Mouse (Mus musculus) midbrain, embryonic 15.5 days (tissue): ENCODE results near the gene Gng7. TPM values are rescaled to one million over a fixed set of nuclear protein-coding genes. Genes with fewer than 3 reads are reported as not detected.

ENCODE experiments used
- ATAC-seq: fragments of 200-750 bp; cut with Nextera tagmentation; replicated peaks from 2 replicates; pipeline ENCODE4 v1.8.0; 2017; ENCODE audit warnings: moderate TSS enrichment
- H3K27ac ChIP-seq: fragments of 300-500 bp; sonication (generic); 2 replicates; pipeline ENCODE4 v1.5.1; 2015; ENCODE audit warnings: mild to moderate bottlenecking, inconsistent platforms
- H3K27me3 ChIP-seq: fragments of 300-500 bp; sonication (generic); replicated peaks from 2 replicates; pipeline ENCODE4 v1.6.1; 2015; ENCODE audit warnings: inconsistent platforms
- H3K36me3 ChIP-seq: fragments of 300-500 bp; sonication (generic); replicated peaks from 2 replicates; pipeline ENCODE4 v1.6.1; 2015; ENCODE audit warnings: inconsistent platforms
- H3K4me1 ChIP-seq: fragments of 300-500 bp; sonication (generic); 2 replicates; pipeline ENCODE4 v1.6.1; 2015; ENCODE audit warnings: inconsistent platforms
- H3K4me2 ChIP-seq: fragments of 300-500 bp; sonication (generic); 2 replicates; pipeline ENCODE4 v1.6.1; 2015; ENCODE audit warnings: inconsistent platforms, mild to moderate bottlenecking, moderate library complexity
- H3K4me3 ChIP-seq: fragments of 300-500 bp; sonication (generic); 2 replicates; pipeline ENCODE4 v1.5.1; 2015; ENCODE audit warnings: mild to moderate bottlenecking, inconsistent platforms
- H3K9ac ChIP-seq: fragments of 300-500 bp; sonication (generic); 2 replicates; pipeline ENCODE4 v1.6.1; 2015; ENCODE audit warnings: mild to moderate bottlenecking, inconsistent platforms
- H3K9me3 ChIP-seq: fragments of 300-500 bp; sonication (generic); 2 replicates; pipeline ENCODE4 v1.6.1; 2016; ENCODE audit warnings: inconsistent platforms
- WGBS: fragments of 180-500 bp; shearing (Covaris S2); methylation state at CpG from one replicate; pipeline ENCODE4 v1.1.7; 2015; ENCODE audit warnings: mixed read lengths; 5-methylcytosine and 5-hydroxymethylcytosine counted together
- polyA plus RNA-seq: library from polyadenylated mRNA; unstranded; fragments of >200 nt; fragmentation: Nextera tagmentation; extraction: Ambion mirVana; gene quantifications from 2 replicates; pipeline ENCODE4 v1.2.1, GENCODE M21; 2015

Gng7 gene
- polyA plus RNA-seq, 1 experiment from 2014 or later = 19.0 TPM

GRCm38 (mm10) chr10:80904004-80904693 is 110.6 kb downstream of the Gng7 start:
- H3K9me3 ChIP-seq = no peaks in the 10 kb centered on the region
- H3K27ac ChIP-seq = no peak overlapping the region
- peaks cover 15% of the 10 kb centered on the region for H3K4me1 ChIP-seq
- no peak overlapping the region for H3K9ac ChIP-seq
- H3K4me3 ChIP-seq = no peak overlapping the region
- 88% methylated on average over 28 of the region's 28 CpGs for WGBS
- H3K4me2 ChIP-seq = no peak overlapping the region
- ATAC-seq = no peak
- H3K27me3 ChIP-seq = no peaks in the 10 kb centered on the region
- peaks cover 47% of the 10 kb centered on the region for H3K36me3 ChIP-seq

- no peak for ATAC-seq
Observed at GRCm38 (mm10) chr10:80903282-80903681, 111.5 kb downstream of the Gng7 start.

GRCm38 (mm10) chr10:80902273-80902940 is 112.3 kb downstream of the Gng7 start:
- ATAC-seq = no peak
- peaks cover 19% of the 10 kb centered on the region for H3K4me1 ChIP-seq
- no peak overlapping the region for H3K27ac ChIP-seq
- H3K36me3 ChIP-seq = peaks cover 38% of the 10 kb centered on the region
- no peaks in the 10 kb centered on the region for H3K27me3 ChIP-seq
- no peak overlapping the region for H3K9ac ChIP-seq
- H3K4me2 ChIP-seq = no peak overlapping the region
- 97% methylated on average over 9 of the region's 9 CpGs for WGBS
- H3K9me3 ChIP-seq = no peaks in the 10 kb centered on the region
- H3K4me3 ChIP-seq = no peak overlapping the region

More at GRCm38 (mm10) chr10:80903282-80903681, 111.5 kb downstream of the Gng7 start:
- WGBS = 94% methylated on average over 10 of the region's 10 CpGs
- Histone ChIP-seq H3K9ac (no peak overlapping the region), H3K36me3 (peaks cover 43% of the 10 kb centered on the region), H3K4me3 (no peak overlapping the region), H3K27ac (no peak overlapping the region), H3K9me3 (no peaks in the 10 kb centered on the region), H3K27me3 (no peaks in the 10 kb centered on the region), H3K4me1 (peaks cover 19% of the 10 kb centered on the region), H3K4me2 (no peak overlapping the region)

- H3K27ac ChIP-seq = peak overlapping the region; percentile 89
- ATAC-seq = no peak
- peaks cover 19% of the 10 kb centered on the region for H3K4me1 ChIP-seq
- H3K9ac ChIP-seq = no peak overlapping the region
- no peaks in the 10 kb centered on the region for H3K9me3 ChIP-seq
- H3K27me3 ChIP-seq = no peaks in the 10 kb centered on the region
- 88% methylated on average over 19 of the region's 19 CpGs for WGBS
- H3K4me2 ChIP-seq = peak overlapping the region; percentile 76; the same call in 1 of the 2 replicates
- H3K4me3 ChIP-seq = peak overlapping the region; percentile 84; the same call in 1 of the 2 replicates
- H3K36me3 ChIP-seq = peaks cover 38% of the 10 kb centered on the region
Observed at GRCm38 (mm10) chr10:80901409-80902272, 113.1 kb downstream of the Gng7 start.

- under 1% methylated on average over 72 of the region's 72 CpGs for WGBS
Observed at GRCm38 (mm10) chr10:80900318-80901247, 114.2 kb downstream of the Gng7 start, which contains the start of gene Timm13. Gene Timm13 (minus strand): TSS chr10:80900969.

GRCm38 (mm10) chr10:80899591-80900317 is 115.0 kb downstream of the Gng7 start:
- H3K4me3 ChIP-seq = peak overlapping the region; percentile 84
- peak overlapping the region; percentile 76 for H3K4me2 ChIP-seq
- no peaks in the 10 kb centered on the region for H3K27me3 ChIP-seq
- H3K4me1 ChIP-seq = peaks cover 19% of the 10 kb centered on the region
- ATAC-seq = no peak; the same call in 1 of the 2 replicates
- peak overlapping the region; percentile 89 for H3K27ac ChIP-seq
- peak overlapping the region; percentile 83 for H3K9ac ChIP-seq
- H3K36me3 ChIP-seq = peaks cover 28% of the 10 kb centered on the region
- WGBS = 16% methylated on average over 25 of the region's 25 CpGs
- H3K9me3 ChIP-seq = no peaks in the 10 kb centered on the region

More at GRCm38 (mm10) chr10:80900318-80901247, 114.2 kb downstream of the Gng7 start, which contains the start of gene Timm13:
- ATAC-seq = peak; percentile 96
- Histone ChIP-seq H3K4me2 (peak within 1 kb of the TSS; percentile 76), H3K36me3 (peaks cover 35% of the 10 kb centered on the region), H3K27ac (peak within 1 kb of the TSS; percentile 89), H3K4me1 (peaks cover 19% of the 10 kb centered on the region), H3K27me3 (no peaks in the 10 kb centered on the region), H3K9me3 (no peaks in the 10 kb centered on the region), H3K4me3 (peak within 1 kb of the TSS; percentile 84), H3K9ac (peak within 1 kb of the TSS; percentile 83)

GRCm38 (mm10) chr10:80899074-80899473 is 115.7 kb downstream of the Gng7 start:
- peaks cover 21% of the 10 kb centered on the region for H3K36me3 ChIP-seq
- no peak overlapping the region for H3K27ac ChIP-seq
- H3K4me2 ChIP-seq = peak overlapping the region; percentile 76
- H3K4me3 ChIP-seq = peak overlapping the region; percentile 84; the same call in 1 of the 2 replicates
- H3K4me1 ChIP-seq = peaks cover 19% of the 10 kb centered on the region
- H3K9ac ChIP-seq = no peak overlapping the region
- WGBS = 90% methylated on average over 8 of the region's 8 CpGs
- H3K9me3 ChIP-seq = no peaks in the 10 kb centered on the region
- H3K27me3 ChIP-seq = no peaks in the 10 kb centered on the region
- no peak for ATAC-seq

Other genes with a start within 250 kb of the Gng7 start
- 60.3 and 62.6 TPM in 2 replicates for gene Sf3a2, start 216.7 kb downstream of the Gng7 start, polyA plus RNA-seq
- gene Plekhj1, start 216.3 kb downstream of the Gng7 start, polyA plus RNA-seq = 130 and 147 TPM in 2 replicates
- 0.10 TPM in 2 replicates for gene Amh, start 209.7 kb downstream of the Gng7 start, polyA plus RNA-seq
- gene Jsrp1, start 201.4 kb downstream of the Gng7 start, polyA plus RNA-seq = 0.59 and 1.0 TPM in 2 replicates
- gene Oaz1, start 188.3 kb downstream of the Gng7 start, polyA plus RNA-seq = 1,243 and 1,388 TPM in 2 replicates
- 10.4 and 11.7 TPM in 2 replicates for gene Lingo3, start 170.9 kb downstream of the Gng7 start, polyA plus RNA-seq
- 214 and 222 TPM in 2 replicates for gene Lsm7, start 159.7 kb downstream of the Gng7 start, polyA plus RNA-seq
- 85.5 and 89.5 TPM in 2 replicates for gene Sppl2b, start 159.7 kb downstream of the Gng7 start, polyA plus RNA-seq
- gene Tmprss9, start 143.1 kb downstream of the Gng7 start, polyA plus RNA-seq = 0.23 and 0.41 TPM in 2 replicates
- gene Timm13, start 114.0 kb downstream of the Gng7 start, polyA plus RNA-seq = 318 and 330 TPM in 2 replicates
- gene Lmnb2, start 96.7 kb downstream of the Gng7 start, polyA plus RNA-seq = 46.9 and 48.9 TPM in 2 replicates
- gene Gadd45b, start 84.9 kb downstream of the Gng7 start, polyA plus RNA-seq = 5.5 and 8.2 TPM in 2 replicates
- 77.5 and 79.2 TPM in 2 replicates for gene Diras1, start 10.7 kb upstream of the Gng7 start, polyA plus RNA-seq
- gene Slc39a3, start 22.5 kb upstream of the Gng7 start, polyA plus RNA-seq = 57.2 and 58.0 TPM in 2 replicates
- 353 and 376 TPM in 2 replicates for gene Sgta, start 45.2 kb upstream of the Gng7 start, polyA plus RNA-seq
- gene Thop1, start 55.1 kb upstream of the Gng7 start, polyA plus RNA-seq = 48.8 and 52.2 TPM in 2 replicates
- 0.36 and 0.48 TPM in 2 replicates for gene Creb3l3, start 83.9 kb upstream of the Gng7 start, polyA plus RNA-seq
- gene Map2k2, start 91.0 kb upstream of the Gng7 start, polyA plus RNA-seq = 258 and 270 TPM in 2 replicates
- 16.2 and 16.7 TPM in 2 replicates for gene Zbtb7a, start 120.3 kb upstream of the Gng7 start, polyA plus RNA-seq
- gene Pias4, start 153.0 kb upstream of the Gng7 start, polyA plus RNA-seq = 59.2 and 66.3 TPM in 2 replicates
- gene Eef2, start 161.7 kb upstream of the Gng7 start, polyA plus RNA-seq = 588 and 606 TPM in 2 replicates
- 66.3 and 67.3 TPM in 2 replicates for gene Dapk3, start 168.1 kb upstream of the Gng7 start, polyA plus RNA-seq
- not detected in 2 replicates for gene 4930442H23Rik, start 168.9 kb upstream of the Gng7 start, polyA plus RNA-seq
- 0.14 TPM in 1 of 2 replicates, not detected in the other for gene Nmrk2, start 187.1 kb upstream of the Gng7 start, polyA plus RNA-seq
- gene Atcay, start 215.9 kb upstream of the Gng7 start, polyA plus RNA-seq = 95.3 and 96.7 TPM in 2 replicates
- 35.4 and 37.2 TPM in 2 replicates for gene Zfr2, start 218.2 kb upstream of the Gng7 start, polyA plus RNA-seq
- gene Matk, start 238.0 kb upstream of the Gng7 start, polyA plus RNA-seq = 37.2 and 40.1 TPM in 2 replicates